Mouse (Mus musculus): ENCODE measurements around the gene Arpc3.

DNA sequence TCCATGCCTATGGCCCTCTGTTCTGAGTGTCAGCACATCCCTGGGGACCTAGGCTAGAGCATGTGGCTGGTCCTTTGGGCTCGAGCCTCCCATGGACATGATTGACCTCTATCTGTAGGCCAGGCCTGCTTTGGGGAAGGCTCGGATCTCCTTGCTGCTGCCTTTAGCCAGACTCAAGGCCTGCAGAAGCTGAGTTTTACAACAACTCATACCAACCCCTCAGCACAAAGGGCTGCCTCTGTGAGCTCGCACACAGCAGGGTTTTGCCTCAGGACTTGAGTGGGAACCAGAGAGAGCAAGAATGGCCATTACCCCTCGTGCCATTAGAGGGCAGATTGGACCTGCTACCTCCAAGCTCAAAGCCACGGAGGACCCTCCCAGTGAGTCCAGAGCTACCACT lies 57.2 kb downstream of the Arpc3 start:
- TF ChIP-seq CTCF (IDR thresholded peaks at IDR 0.05; ENCODE audit: extremely low read depth, insufficient read depth, insufficient read length, insufficient replicate concordance), result no peak
- no peak for TF ChIP-seq POLR2A (IDR thresholded peaks at IDR 0.05; ENCODE audit: low read depth, low read length)
